Mouse (Mus musculus) heart, postnatal 36 days (tissue): ENCODE data around the gene Zfp963. TPM values are rescaled to one million over a fixed set of nuclear protein-coding genes. Genes with fewer than 3 reads are reported as not detected.
"Not testable (repeated sequence)": the region's sequence is repeated elsewhere in the genome, so short reads cannot be mapped to it uniquely, and the experiment has no call there.

Experiments
- DNase-seq, 2 experiments: peaks; one replicate each; pipeline ENCODE4 v3.0.0; 2021 to 2022
- intact Hi-C: fragments of 180-260 bp; cut with DNase I; formaldehyde crosslinking; loops from one replicate; pipeline ENCODE4 v1.15.1; 2025
- total RNA-seq, 2 experiments: library from RNA; stranded (reverse); gene quantifications; 2 replicates each; pipeline ENCODE4 v1.2.3; 2021

Gene Zfp963
- total RNA-seq, 2 experiments from 2014 or later = 2.0 to 2.2 TPM

- intact Hi-C loops = no loop called here
- DNase-seq = no peak
Measured at GRCm38 (mm10) chr8:69752437-69752836, 2.7 kb upstream of the Zfp963 start.

DNA sequence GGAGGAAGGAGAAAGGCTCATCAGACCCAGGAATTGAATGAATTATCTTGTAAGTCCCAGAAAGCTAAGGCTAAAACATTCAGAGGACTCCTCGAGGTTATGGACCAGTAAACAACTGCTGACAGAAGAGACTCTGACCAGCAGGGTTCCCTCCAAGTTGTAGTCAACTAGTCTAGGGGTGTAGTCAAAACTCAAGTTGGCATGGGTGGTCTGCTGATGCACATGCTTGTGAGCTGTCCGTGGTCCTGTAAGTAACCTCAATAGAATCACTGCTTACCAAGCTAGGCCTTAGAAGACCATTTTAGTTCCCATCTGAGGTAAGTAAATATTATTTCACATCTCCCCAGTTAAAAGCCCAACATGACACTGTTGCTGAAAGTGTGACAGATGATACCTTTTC, 8.5 kb downstream of the Zfp963 start:
- intact Hi-C loops = no loop called here
- DNase-seq = no peak

GRCm38 (mm10) chr8:69740763-69741162, 9.0 kb downstream of the Zfp963 start:
- no peak for DNase-seq
- intact Hi-C loops = no loop called here

DNA sequence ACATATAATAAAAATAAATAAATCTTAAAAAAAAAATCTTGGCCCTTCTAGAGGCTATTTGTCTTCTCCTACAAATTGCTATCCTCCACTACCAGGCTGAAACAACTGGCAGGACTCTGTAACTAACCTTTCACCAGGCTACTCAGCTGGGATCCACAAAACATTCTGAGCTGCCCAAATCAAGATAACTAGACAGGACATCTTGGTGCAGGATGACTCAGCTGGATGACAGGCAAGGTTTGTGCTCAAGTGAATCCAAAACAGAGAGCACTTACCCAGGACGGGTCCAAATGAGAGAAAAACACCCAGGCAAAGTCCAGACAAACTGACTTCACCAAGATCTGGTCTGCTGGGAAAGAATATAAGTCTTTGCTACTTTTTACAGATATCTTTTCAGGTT, 14.3 kb downstream of the Zfp963 start:
- intact Hi-C loops = no loop called here
- no peak for DNase-seq

DNA sequence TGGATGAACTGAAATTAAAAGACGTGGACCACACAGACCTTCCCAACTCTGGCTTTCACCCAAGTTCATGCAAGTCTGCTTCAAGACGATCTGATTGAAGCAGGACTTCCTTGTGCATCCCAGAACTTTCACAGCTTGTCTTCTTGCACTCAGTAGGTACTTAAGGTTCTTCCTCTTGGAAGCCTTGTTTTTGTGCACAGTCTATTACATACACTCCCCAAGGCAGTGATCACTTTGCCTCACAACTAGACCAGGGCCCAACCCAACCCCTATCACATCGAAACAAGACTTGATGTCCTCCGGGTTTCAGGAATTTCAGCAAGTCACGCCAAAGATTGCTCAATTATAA, 32.6 kb downstream of the Zfp963 start:
- DNase-seq = no peak
- intact Hi-C loops = loop anchor here (2.0 kb wide), 1 partner anchor 92 kb away; the partner anchor contains the start of gene Zfp868

DNA sequence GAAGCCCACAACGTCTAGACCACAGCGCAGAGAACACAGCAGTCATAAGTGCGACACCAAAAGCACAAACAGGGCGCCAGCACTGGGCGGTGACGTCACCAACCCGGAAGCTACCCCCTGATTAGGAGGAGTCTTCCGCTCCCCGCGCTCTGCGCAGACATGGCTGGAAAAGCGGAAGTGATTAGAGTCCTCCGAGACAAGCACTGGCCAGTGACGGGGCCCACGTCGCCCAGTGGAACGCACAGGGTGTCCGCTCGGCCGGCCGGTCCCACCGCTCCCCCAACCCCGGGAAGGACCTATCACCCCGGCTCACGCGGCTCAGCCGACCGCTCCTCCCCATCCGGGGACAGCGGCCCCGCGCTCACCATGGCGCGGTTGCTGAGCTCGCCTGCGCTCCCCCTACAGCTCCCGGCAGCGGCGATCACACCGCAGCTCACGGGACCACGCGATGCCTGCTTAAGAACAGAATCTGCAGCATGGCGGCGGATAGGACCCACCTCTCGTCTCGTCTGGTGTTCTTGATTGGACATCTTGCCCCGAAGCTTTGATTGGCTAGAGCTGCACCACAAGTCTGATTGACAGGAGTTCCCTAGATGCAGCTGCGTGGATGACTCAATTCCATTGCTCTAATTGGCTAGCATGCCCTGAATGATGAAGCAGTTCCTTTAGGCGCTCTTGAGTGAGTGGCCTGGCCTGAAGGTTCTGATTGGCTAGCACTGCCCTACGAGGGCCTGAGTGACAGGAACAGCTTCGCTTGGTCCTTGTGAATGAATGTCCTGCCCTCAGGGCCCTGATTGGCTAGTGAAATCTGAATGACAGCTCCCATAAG, 33.2 kb downstream of the Zfp963 start:
- peak; percentile 91 to 92 for DNase-seq
- intact Hi-C loops = loop anchor here (2.0 kb wide), 1 partner anchor 92 kb away; the partner anchor contains the start of gene Zfp868

GRCm38 (mm10) chr8:69715366-69715765, 34.4 kb downstream of the Zfp963 start:
- DNase-seq = no peak
- intact Hi-C loops = loop anchor here (2.0 kb wide), 1 partner anchor 61 kb away; the partner anchor contains the start of gene Zfp964

DNA sequence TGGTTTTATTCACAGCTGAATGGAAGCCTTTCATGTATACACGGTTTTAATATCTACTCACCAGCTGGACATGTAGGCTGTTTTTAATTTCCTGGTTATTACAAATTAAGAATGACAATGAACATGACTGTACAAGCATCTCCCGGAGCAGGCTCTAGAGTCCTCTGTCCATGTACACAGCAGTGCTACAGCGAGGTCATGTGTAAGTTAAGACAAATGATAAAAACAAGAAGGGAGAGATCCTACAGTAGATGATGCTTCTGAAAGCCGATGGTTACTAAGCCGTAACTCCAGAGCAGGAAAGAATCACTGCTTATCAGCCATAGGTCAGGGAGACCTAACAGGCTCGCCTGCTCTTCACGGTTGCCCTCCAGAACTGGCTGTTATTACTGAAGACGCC, 36.3 kb downstream of the Zfp963 start:
- DNase-seq = no peak
- intact Hi-C loops = no loop called here

DNA sequence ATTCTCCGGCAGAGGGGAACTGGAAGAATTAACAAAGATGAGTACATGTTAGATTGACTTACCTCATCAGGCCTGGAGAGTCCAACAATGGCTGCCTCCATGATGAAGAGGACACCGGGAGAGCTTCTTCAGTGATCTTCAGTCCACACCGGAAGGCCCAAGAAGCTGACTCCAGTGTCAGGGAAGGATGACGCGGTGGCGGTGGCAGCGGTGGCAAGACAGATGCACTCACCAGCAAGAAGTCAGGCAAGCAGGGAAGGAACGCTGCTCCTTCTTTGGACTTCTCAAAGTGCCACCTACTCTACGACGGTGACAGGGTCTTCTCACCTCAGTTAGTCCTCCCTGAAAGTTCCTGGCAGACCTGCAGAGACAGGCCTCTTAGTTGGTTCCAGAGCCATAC, 39.1 kb downstream of the Zfp963 start, which contains the start of gene Zfp869:
TSS of gene Zfp869 (minus strand) at position 101 of the 400 bp plus-strand sequence.
- DNase-seq, intact Hi-C loops: not testable (repeated sequence)

- intact Hi-C loops = no loop called here
Measured at GRCm38 (mm10) chr8:69701810-69702209, 48.0 kb downstream of the Zfp963 start.

More at GRCm38 (mm10) chr8:69701810-69702209, 48.0 kb downstream of the Zfp963 start:
- no peak for DNase-seq

Other genes starting within 250 kb of the Zfp963 start
- not detected for gene Gm7697, start 227.0 kb downstream of the Zfp963 start, total RNA-seq
- gene Zfp868, start 124.4 kb downstream of the Zfp963 start, total RNA-seq = 1 to 10 TPM; 7.7 to 9.1 TPM
- 1 to 10 TPM; 1.0 to 1.9 TPM for gene Zfp964, start 95.5 kb downstream of the Zfp963 start, total RNA-seq
- gene Zfp869, start 39.2 kb downstream of the Zfp963 start, total RNA-seq = 10 to 100 TPM; 13.6 to 16.1 TPM
- 1 to 10 TPM in 1 of 2 experiments, not detected in 1; 1.3 TPM for gene Gm20422, start 24.9 kb upstream of the Zfp963 start, total RNA-seq
- gene Atp13a1, start 41.2 kb upstream of the Zfp963 start, total RNA-seq = 10 to 100 TPM; 14.1 to 14.4 TPM
- 10 to 100 TPM; 14.4 to 16.2 TPM for gene Zfp866, start 41.2 kb upstream of the Zfp963 start, total RNA-seq
- 1 to 10 TPM; 5.4 to 5.6 TPM for gene Gmip, start 58.7 kb upstream of the Zfp963 start, total RNA-seq
- under 1 TPM; 0.16 to 0.42 TPM for gene Lpar2, start 72.5 kb upstream of the Zfp963 start, total RNA-seq
- not detected for gene Pbx4, start 82.5 kb upstream of the Zfp963 start, total RNA-seq
- 1 to 10 TPM; 1.7 to 2.4 TPM for gene Cilp2, start 137.7 kb upstream of the Zfp963 start, total RNA-seq
- gene Tssk6, start 152.2 kb upstream of the Zfp963 start, total RNA-seq = not detected
- gene Ndufa13, start 152.6 kb upstream of the Zfp963 start, total RNA-seq = 100 to 1,000 TPM; 451 to 482 TPM
- 10 to 100 TPM in 1 of 2 experiments, 1 to 10 TPM in 1; 9.1 to 12.1 TPM for gene Yjefn3, start 152.7 kb upstream of the Zfp963 start, total RNA-seq
- gene Gatad2a, start 246.4 kb upstream of the Zfp963 start, total RNA-seq = 10 to 100 TPM; 31.6 to 36.5 TPM